Mouse (Mus musculus): Measurements from ENCODE around the gene B4galt5.
A peak's percentile ranks its signal among the peaks of the same experiment; 100 is the strongest.

The B4galt5 gene

DNA sequence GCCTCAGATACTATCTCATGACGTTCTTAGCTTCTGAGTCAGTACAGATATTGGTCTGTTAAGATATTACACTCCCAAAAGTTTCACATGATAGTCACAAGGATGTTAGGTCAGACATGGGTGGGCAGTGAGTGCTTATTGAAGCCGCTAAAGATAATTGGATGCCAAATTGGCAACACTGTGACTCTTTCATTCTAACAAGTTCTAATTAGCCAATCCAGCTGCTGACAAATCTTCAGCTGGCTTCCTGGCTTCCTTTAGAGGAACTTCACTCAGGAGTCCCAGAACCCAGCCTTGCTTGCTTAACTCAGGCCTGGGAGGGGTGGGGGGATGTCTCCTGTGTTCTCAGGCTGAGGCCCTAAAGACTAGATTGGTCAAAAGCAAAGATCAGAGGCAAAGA is 9.5 kb upstream of the B4galt5 start:
- no peak for DNase-seq (ENCODE audit: low spot score)

DNA sequence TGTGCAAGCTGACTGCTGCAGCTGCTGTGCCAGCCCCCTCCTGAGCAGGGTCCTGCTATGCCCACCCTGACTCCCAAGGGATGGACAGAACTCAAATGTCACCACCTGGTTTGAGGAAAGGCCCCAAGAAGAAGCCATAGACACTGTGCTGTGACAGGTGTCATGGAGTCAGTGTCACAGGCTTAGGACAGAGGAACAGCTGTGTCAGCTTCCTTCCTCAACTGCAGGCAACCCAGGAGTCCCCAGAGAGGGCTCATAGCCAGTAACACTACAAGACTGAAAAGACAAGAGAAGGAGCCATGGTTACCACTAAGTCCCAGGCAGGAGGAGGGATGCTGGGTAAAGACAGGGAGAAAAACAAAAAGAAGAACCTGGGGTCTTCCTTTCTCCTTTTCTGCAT is 7.9 kb upstream of the B4galt5 start:
- DNase-seq (ENCODE audit: low spot score): no peak

DNA sequence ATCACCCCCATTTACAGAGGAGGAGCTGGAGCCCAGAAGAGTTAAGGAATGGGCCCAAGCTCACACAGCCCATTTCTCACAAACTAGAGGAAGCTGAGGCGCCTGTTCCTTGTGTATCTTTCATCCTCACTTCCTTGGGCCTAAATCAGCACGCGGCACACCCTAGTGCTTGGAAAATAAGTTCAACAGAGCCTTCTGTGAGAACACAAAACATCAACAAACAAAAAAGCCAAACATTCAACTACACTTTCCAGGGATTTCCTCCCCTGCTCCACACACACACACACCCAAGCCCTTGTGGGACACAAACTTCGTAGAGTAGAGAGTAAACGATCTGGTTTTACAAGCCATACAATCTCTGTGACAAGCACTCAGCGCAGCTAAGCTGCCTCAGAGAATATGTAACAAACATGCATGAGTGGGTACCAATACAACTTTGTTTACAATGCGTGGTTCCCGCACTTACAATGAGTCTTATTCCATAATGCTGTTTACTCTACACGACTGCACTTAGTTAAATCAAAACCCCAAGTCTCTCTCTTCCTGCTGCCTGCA is 5.7 kb upstream of the B4galt5 start:
- no peak for DNase-seq (ENCODE audit: low spot score)

DNA sequence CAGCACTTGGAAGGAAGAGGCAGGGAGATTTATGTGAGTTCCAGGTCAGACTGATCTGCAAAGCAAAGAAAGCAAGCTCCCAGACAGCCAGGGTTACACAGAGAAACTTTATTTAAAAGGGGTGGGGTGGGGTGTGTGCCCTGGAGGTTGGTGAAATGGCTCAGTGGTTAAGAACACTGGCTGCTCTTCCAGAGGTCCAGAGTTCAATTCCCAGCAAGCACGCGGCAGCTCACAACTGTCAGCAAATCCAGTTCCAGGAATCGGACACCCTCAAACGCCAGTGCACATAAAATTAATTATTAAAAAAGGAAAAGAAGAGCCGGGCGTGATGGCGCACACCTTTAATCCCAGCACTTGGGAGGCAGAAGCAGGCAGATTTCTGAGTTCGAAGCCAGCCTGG is 5.1 kb upstream of the B4galt5 start:
- DNase-seq (ENCODE audit: low spot score): no peak

DNA sequence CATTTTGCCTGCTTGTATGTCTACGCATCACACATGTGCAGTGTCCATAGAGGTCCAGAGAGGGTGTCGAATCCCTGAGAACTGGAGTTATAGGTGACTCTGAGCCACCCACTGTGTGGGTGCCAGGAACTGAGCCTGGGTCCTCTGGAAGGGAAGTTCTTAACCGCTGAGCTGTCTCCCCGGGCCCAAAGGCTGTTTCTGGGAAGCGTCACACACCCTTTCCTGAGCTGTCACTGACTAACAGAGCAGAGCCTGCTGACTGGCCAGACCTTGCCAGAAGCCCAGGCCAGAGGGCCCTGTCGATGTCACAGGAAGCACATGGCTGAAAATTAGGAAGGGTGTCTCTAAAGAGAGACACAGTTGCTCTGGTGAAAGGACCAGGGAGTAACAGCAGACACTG is 3.5 kb upstream of the B4galt5 start:
- no peak for DNase-seq (ENCODE audit: low spot score)

DNA sequence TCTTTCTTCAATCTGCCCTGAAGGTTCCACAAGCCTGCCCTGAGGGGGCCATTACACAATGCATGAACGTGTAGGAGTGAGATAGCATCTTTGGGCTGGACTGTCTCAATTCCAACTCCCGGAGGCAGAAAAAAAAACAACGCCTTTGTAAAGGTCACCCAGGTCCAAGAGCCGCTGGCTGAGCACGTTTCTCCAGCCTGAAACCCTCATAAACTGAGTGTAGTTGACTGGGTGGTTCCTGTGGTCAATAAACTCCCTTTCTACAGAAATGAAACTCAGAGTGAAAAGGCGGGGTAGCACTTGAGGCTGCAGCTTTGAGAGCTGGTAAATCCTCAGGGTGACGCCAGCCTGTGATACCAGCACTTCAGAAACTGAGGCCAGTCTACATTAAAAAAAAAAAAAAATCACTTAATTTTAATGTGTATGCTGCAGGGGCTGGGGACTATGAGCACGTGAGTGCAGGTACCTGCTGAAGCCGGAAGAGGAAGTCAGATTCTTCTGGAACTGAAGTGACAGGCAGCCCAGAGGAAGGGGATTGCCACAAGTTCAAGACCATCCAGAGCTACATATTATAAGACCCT is 2.5 kb upstream of the B4galt5 start:
- no peak for DNase-seq (ENCODE audit: low spot score)

DNA sequence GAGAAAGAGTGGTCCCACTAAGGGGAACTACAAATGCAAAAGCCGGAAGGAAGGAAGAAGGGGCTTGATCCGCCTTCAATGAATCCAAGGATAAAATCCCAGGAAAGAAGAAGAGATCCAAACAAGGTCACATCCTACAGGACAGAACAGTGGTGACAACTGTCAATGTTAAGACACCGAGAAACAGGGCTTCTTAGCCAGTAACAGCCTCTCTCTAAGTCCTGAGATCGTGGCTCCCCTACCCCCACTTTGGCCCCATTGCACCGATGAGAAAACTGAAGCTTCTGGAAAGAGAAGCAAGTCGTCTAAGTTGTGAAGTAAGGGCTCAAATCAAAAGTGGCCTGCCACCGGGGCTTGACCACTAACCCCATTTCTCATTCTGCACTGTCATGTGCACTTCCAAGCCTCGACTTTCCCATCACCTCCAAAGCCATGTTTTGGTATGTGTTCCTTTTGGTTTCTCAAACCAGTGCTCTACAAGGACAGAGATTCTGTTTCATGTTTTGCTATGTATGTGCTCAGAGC is 1.2 kb upstream of the B4galt5 start:
- no peak for DNase-seq (ENCODE audit: low spot score)

DNA sequence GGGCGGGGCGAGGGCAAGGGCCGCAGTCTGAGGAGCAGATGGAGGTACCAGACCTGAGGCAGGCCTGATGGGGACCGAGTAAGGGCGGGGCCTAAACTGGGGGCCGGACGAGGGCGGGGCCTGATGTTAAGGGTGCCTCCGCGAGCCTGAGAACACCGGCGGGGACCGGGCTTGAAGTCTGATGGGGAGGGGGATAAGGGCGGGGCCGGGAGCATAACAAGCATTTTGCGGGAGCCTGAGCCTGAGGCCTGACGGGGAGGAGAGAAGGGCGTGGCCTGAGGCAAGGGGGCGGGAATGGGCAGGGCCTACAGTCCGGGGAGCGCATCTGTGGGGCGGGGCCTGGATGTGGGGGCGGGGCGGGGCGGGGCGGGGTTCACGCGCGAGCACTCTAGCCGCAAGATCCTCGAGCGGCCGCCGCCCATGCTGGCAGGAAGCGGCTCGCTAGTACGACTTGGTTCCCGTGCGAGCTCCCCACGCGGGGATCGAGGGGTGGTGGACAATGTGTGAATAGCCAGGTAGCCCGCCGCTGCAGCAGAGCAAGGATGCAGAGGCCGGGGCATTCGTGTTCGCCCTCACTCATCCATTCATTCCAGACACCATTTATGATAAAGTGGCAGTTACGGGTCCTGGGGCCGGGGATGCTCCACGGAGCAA is 427 bp upstream of the B4galt5 start:
- peak; percentile 97 for DNase-seq (ENCODE audit: low spot score)

DNA sequence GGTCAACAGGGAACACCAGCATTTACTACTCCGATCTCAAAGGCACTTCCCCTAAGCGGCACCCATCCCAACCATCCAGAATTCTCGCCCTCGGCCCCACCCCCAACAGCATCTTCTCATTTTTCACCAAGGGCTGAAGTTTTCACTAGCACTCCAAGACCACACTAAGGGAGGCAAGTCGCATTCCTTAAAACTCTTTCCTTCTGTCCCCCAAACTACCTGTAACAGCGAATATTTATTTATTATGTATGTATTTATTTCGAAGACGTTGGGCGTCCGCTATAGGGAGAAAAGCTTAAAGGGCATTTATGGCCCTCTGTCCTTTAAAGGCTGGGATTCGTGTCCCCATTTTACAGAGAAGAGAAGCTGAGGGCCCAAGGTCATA is 1.0 kb downstream of the B4galt5 start:
- DNase-seq (ENCODE audit: low spot score): no peak

DNA sequence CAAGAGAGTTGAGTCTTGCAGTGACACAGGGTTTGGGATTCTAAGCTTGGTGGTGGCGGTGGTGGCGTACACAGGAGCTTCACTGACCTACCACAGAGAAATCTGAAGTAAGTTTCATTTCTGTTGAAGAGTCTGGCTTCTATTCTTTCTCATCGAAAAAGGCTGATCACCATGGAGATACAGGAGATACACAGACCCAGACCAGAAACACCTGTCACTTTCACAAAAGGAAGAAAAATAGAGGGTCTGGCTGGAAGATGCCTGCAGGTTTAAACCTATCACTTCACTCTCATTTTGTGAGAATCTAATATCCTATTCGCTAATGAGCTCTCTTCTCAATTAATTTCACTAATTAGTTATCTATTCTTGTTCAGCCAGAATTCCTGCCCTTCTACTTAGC is 1.6 kb downstream of the B4galt5 start:
- DNase-seq (ENCODE audit: low spot score): no peak

DNA sequence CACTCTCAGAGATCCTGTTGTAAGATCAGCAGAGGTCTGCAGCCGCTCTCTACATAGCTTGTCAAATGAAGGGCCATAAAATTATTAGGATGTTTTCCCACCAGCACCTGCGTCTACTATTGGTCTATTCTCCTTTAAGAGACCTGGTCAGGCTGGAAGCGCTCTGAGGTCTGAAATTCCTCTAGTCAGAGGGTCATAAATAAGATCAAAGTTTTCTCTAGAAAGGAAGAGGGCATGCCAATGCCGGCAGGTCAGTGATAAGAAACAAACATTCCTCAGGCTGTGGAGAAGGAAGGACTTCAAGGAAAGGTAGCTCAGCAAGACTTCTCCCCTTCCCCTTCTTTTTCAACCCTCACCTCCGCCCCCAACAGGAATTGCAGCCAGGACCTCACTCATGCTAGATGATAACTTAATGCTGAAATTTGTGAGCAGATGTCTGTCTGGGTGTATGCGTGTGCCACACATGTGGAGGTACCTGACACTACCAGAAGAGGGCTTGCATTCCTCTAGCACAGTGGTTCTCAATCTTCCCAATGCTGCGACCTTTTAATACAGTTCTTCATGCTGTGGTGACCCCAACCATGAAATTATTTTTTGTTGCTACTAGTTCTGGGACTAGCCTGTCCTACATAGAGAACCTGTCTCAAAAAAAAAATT is 3.3 kb downstream of the B4galt5 start:
- DNase-seq (ENCODE audit: low spot score): no peak

DNA sequence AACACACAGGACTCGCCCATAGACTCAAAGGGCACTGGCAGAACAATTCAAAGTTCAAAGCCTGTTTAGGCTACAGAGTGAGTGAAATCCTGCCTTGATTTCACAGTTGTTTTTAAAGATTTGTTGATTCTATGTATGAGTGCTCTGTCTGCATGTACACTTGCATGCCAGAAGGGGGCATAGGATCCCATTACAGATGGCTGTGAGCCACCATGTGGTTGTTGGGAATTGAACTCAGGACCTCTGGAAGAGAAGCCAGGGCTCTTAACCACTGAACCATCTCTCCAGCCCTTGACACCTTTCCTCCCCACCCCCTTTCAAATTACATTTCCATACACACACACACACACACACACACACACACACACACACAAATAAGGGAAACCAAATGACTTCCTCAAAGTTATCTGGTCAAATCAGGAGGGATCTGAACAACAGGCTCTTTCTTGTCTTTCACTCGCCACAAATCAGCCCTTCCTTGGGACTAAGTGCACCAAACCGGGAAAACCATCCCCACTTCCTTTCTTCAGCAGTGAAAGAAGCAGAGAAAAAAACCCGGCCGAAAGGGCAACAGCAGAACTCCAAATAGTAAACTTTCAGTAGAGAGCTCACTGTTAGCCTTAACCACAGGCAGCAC is 4.0 kb downstream of the B4galt5 start:
- DNase-seq (ENCODE audit: low spot score): no peak

DNA sequence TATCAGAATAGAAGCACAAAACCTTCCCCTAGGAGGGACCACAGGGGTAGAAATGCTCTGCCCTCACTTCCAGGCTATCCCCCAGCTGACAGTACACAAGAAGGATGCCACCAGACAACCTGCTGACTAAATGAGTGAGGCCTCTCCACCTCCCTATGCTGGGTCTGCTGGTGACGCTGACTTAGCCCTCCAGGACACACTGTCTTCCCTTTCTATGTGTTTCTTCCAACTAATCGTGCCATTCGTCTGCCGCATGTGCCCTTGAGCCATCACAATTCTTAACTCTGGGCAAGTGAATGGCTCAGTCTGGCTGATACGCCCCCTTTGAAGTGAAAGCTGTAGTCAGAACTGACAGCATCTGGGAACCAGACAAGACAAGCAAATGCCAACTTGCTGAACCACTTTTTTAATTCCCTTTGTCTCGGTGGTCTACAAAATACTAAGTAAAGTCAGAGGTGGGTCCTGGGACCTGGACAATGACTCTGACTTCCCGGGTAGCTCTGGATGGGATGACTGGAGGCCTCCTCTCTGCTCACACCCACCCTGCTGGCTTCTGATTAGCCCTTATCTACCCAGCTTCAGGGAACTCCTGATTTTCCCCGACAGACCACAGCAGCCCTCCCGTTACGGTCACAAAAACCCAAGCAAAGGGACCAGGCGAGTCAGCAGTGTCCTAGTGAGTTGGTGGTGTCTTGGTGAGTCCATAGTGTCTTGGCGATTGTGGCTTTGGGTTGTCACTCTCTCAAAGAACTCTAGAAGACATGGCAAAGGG is 5.4 kb downstream of the B4galt5 start:
- DNase-seq (ENCODE audit: low spot score): no peak

DNA sequence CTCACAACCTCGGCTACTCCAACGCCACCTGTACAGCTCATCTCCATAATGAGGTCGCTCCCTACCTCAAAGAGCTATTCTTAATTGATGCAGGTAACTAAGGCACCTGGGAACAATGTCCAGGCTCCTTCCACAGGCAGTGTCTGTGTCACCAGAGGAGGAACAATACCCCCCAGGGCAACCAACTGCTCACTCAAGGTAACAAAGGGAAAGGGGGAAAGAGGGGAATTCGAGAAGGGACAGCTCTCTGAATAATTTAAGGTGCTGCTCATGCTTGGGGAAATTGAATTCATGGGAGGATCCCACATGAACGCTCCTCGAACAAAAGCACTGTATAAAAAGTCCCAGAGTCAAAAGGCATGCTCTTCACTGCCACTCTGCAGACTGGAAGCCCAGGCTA is 6.1 kb downstream of the B4galt5 start:
- no peak for DNase-seq (ENCODE audit: low spot score)

DNA sequence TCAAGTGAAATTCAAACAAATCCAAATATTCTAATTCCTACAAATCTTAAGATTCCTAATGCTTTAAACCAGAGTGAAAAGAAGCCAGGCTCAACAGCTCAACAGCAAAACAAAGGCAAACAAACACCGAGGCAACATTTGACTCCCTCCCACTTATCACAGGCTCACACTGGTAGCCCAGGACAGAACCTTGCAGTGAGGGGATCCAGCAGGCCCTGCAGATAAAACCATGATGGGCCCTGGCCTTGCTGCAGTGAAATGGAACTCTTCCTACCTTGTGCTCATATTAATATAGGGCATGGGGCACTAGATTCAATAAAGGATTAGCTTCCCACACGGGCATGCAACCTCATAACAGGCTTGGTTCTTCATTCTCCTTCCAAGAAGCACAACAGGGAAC is 11.4 kb downstream of the B4galt5 start:
- DNase-seq (ENCODE audit: low spot score): no peak

DNA sequence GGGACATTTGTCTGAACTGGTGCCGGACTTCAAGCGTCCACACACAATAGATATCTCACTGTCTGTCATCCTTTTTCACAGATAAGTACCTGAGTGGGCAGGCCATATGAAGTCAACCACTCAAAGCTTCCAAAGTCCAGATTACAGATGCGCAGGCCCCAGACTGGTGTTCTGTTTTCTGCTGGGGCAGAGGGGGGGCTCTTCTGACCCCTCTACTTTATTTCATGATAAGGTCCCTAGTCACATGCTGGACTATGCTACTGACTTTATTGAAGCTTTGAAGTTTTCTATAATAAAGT is 11.8 kb downstream of the B4galt5 start:
- DNase-seq (ENCODE audit: low spot score): no peak

DNA sequence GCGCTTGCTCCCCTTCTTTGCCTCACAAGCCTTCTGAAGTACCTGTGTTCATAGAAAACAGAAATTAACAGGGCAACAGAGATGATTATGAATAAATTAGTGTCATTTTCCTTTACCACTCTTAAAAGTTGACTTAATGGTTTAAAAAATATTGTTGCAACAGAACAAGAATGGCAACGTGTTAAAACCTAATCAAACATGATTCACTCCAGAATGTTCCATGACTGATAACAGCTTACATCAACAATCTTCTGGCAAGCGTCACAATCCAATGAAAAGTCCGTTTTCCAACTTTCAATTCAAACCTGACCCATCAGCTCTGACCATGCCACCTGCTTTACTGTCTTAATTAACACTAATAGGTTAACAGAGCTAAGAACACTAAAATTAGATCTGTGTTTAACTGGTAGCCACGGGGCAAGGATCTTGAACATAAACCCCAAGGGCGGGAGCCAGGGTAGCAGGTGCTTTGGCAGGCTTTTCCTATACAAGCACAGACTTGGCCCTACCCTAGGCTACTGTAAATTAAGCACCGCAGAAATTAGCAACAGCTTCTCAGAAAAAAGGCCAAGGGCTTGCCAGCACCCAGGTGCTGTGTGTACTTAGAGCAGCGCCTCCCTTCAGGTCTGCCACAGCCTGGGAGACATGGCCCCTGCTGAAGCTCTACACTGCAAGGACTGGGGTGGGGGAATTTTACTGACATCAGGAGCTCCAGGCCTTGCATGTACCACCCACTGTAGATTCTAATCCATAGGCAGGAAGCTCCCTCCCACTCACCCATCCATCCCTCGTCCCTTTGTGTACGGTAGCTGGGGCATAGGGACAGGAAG is 12.4 kb downstream of the B4galt5 start:
- DNase-seq (ENCODE audit: low spot score): no peak

DNA sequence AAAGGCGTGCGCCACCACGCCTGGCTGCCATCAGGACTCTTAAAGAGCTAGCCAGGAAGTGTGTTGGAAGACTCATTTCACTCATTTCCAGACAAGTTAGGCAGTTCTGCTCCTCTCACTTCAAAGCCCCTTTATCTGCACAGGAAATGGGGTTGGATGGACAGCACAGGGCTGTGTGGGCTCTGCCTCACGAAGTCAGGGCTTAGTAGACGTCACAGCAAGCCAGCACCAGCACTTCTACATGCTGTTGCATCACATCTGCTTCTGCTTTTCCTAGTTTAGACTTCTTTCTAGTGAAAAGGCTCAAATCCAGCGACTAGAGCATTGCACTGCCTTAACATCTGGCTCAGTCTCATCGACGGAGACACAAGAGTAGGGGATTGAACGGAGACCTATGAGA is 13.9 kb downstream of the B4galt5 start:
- DNase-seq (ENCODE audit: low spot score): no peak

DNA sequence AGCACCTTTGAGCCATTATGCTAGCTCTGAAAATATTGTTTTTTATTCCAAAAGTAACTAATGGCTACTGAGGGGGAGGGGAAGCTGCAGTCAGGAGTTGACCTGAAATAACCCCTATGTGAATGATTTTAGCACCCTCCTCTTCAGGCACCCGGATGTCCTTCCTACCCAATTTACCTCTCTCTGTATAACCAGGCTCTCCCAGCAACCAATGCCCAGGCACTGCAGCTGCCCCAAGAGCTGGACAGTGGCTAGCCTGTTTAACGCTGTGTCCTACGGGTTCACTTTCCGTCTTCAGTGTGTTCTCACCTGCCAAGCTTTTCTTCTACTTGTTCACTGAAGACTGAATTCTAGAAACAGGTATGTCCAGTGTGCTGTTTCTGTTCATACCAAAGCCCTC is 14.7 kb downstream of the B4galt5 start:
- no peak for DNase-seq (ENCODE audit: low spot score)

DNA sequence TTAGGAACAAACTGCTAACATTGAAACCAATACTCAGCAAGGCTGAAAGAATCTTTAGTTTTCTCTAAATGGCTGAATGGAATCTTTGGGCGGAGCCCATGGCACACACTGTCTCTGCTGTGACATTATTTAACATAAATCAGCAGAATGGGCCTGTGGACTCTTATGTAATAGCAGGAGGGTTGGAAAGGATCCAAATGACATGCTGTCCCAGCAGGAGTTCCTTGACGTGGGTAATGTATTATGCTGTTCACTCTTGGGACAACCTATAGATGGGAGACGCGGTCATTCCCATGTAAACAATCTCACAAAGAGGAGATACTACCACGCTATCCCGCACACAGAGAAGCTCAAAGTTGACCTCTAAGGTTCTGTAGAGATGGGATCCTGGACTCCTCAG is 15.5 kb downstream of the B4galt5 start:
- no peak for DNase-seq (ENCODE audit: low spot score)

DNA sequence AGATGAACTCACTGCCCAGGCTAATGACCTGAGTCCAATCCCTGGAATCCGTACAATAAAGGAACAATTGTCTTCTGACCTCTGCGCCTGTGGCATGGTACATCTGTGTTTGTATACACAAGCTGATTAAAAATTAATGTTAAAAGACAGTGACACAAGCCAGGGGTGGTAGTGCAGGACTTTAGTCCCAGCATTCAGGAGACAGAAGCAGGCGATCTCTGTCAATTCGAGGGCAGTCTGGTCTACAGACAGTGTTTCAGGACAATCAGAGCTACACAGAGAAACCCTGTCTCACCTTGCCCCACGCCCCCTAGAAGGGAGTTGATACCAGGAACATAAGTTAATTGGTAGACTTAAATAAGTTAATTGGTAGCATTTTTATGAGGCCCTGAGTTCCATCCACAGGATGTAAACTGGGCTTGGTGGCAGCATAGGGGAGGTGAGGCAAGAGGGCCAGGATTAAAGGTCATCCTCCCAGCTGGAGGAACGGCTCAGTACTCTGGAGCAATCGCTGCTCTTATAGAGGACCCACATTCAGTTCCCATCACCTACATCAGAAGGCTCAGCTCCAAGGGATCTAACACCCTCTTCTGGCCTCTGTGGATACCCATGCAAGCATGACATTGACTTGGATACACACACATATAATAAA is 16.5 kb downstream of the B4galt5 start:
- no peak for DNase-seq (ENCODE audit: low spot score)
